Mouse (Mus musculus): Measurements from ENCODE around the gene Sik2. TPM values are rescaled to one million over a fixed set of nuclear protein-coding genes. Genes with fewer than 3 reads are reported as not detected.

Gene Sik2
- polyA plus RNA-seq, 1 experiment: 17.3 TPM

- H3K27ac ChIP-seq (ENCODE audit: control insufficient read depth, insufficient read depth, low read depth, low read length, poor library complexity): no peak overlapping the region
- peaks cover 1% of the 10 kb centered on the region for H3K4me1 ChIP-seq (ENCODE audit: control insufficient read depth, insufficient read depth, low read length)
- 17% methylated on average over 8 of the region's 8 CpGs for WGBS
- no peak overlapping the region for H3K4me3 ChIP-seq (replicated peaks; ENCODE audit: control insufficient read depth, low read depth, low read length)
- no peak for TF ChIP-seq POLR2A (IDR thresholded peaks at IDR 0.05; ENCODE audit: borderline replicate concordance, control insufficient read depth, low read depth, low read length)
- TF ChIP-seq CTCF (IDR thresholded peaks at IDR 0.05; ENCODE audit: control insufficient read depth, insufficient read depth, low read length): no peak
These were observed 143.1 kb downstream of the Sik2 start for GRCm38 (mm10) chr9:50865803-50866202.

GRCm38 (mm10) chr9:50864877-50865276 is 144.0 kb downstream of the Sik2 start:
- TF ChIP-seq POLR2A (IDR thresholded peaks at IDR 0.05; ENCODE audit: borderline replicate concordance, control insufficient read depth, low read depth, low read length): no peak
- no peak for TF ChIP-seq CTCF (IDR thresholded peaks at IDR 0.05; ENCODE audit: control insufficient read depth, insufficient read depth, low read length)
- Histone ChIP-seq H3K4me1 (ENCODE audit: control insufficient read depth, insufficient read depth, low read length) (peaks cover 1% of the 10 kb centered on the region), H3K4me3 (replicated peaks; ENCODE audit: control insufficient read depth, low read depth, low read length) (no peak overlapping the region), H3K27ac (ENCODE audit: control insufficient read depth, insufficient read depth, low read depth, low read length, poor library complexity) (no peak overlapping the region)
- 84% methylated on average over 5 of the region's 5 CpGs for WGBS

GRCm38 (mm10) chr9:50863824-50864223 is 145.0 kb downstream of the Sik2 start:
- Histone ChIP-seq H3K27ac (ENCODE audit: control insufficient read depth, insufficient read depth, low read depth, low read length, poor library complexity) (no peak overlapping the region), H3K4me3 (replicated peaks; ENCODE audit: control insufficient read depth, low read depth, low read length) (no peak overlapping the region), H3K4me1 (ENCODE audit: control insufficient read depth, insufficient read depth, low read length) (peaks cover 1% of the 10 kb centered on the region)
- 85% methylated on average over 4 of the region's 4 CpGs for WGBS
- no peak for TF ChIP-seq POLR2A (IDR thresholded peaks at IDR 0.05; ENCODE audit: borderline replicate concordance, control insufficient read depth, low read depth, low read length)
- no peak for TF ChIP-seq CTCF (IDR thresholded peaks at IDR 0.05; ENCODE audit: control insufficient read depth, insufficient read depth, low read length)

GRCm38 (mm10) chr9:50861119-50861839 is 147.6 kb downstream of the Sik2 start:
- peaks cover 1% of the 10 kb centered on the region for H3K4me1 ChIP-seq (ENCODE audit: control insufficient read depth, insufficient read depth, low read length)
- WGBS: 94% methylated on average over 18 of the region's 18 CpGs
- no peak for TF ChIP-seq POLR2A (IDR thresholded peaks at IDR 0.05; ENCODE audit: borderline replicate concordance, control insufficient read depth, low read depth, low read length)
- TF ChIP-seq CTCF (IDR thresholded peaks at IDR 0.05; ENCODE audit: control insufficient read depth, insufficient read depth, low read length): no peak
- no peak overlapping the region for H3K27ac ChIP-seq (ENCODE audit: control insufficient read depth, insufficient read depth, low read depth, low read length, poor library complexity)
- no peak overlapping the region for H3K4me3 ChIP-seq (replicated peaks; ENCODE audit: control insufficient read depth, low read depth, low read length)

GRCm38 (mm10) chr9:50858681-50859080 is 150.2 kb downstream of the Sik2 start:
- no peak for TF ChIP-seq POLR2A (IDR thresholded peaks at IDR 0.05; ENCODE audit: borderline replicate concordance, control insufficient read depth, low read depth, low read length)
- no peak for TF ChIP-seq CTCF (IDR thresholded peaks at IDR 0.05; ENCODE audit: control insufficient read depth, insufficient read depth, low read length)
- 93% methylated on average over 6 of the region's 6 CpGs for WGBS
- no peaks in the 10 kb centered on the region; the same call in 1 of the 2 replicates for H3K4me1 ChIP-seq (ENCODE audit: control insufficient read depth, insufficient read depth, low read length)
- H3K27ac ChIP-seq (ENCODE audit: control insufficient read depth, insufficient read depth, low read depth, low read length, poor library complexity): no peak overlapping the region
- H3K4me3 ChIP-seq (replicated peaks; ENCODE audit: control insufficient read depth, low read depth, low read length): no peak overlapping the region

GRCm38 (mm10) chr9:50857082-50857641 is 151.7 kb downstream of the Sik2 start:
- Histone ChIP-seq H3K4me1 (ENCODE audit: control insufficient read depth, insufficient read depth, low read length) (peaks cover 3% of the 10 kb centered on the region), H3K27ac (ENCODE audit: control insufficient read depth, insufficient read depth, low read depth, low read length, poor library complexity) (peak overlapping the region; percentile 29), H3K4me3 (replicated peaks; ENCODE audit: control insufficient read depth, low read depth, low read length) (peak overlapping the region; percentile 83)
- under 1% methylated on average over 46 of the region's 46 CpGs for WGBS
- TF ChIP-seq CTCF (IDR thresholded peaks at IDR 0.05; ENCODE audit: control insufficient read depth, insufficient read depth, low read length) (no peak), POLR2A (IDR thresholded peaks at IDR 0.05; ENCODE audit: borderline replicate concordance, control insufficient read depth, low read depth, low read length) (no peak)

GRCm38 (mm10) chr9:50856341-50857081 is 152.4 kb downstream of the Sik2 start:
- peak overlapping the region; percentile 83 for H3K4me3 ChIP-seq (replicated peaks; ENCODE audit: control insufficient read depth, low read depth, low read length)
- TF ChIP-seq CTCF (IDR thresholded peaks at IDR 0.05; ENCODE audit: control insufficient read depth, insufficient read depth, low read length) (no peak), POLR2A (IDR thresholded peaks at IDR 0.05; ENCODE audit: borderline replicate concordance, control insufficient read depth, low read depth, low read length) (peak; percentile 94)
- H3K4me1 ChIP-seq (ENCODE audit: control insufficient read depth, insufficient read depth, low read length): peaks cover 3% of the 10 kb centered on the region
- under 1% methylated on average over 44 of the region's 45 CpGs for WGBS
- H3K27ac ChIP-seq (ENCODE audit: control insufficient read depth, insufficient read depth, low read depth, low read length, poor library complexity): peak overlapping the region; percentile 43

GRCm38 (mm10) chr9:50855780-50856179 is 153.1 kb downstream of the Sik2 start:
- peaks cover 6% of the 10 kb centered on the region for H3K4me1 ChIP-seq (ENCODE audit: control insufficient read depth, insufficient read depth, low read length)

More at GRCm38 (mm10) chr9:50855780-50856179, 153.1 kb downstream of the Sik2 start:
- Histone ChIP-seq H3K27ac (ENCODE audit: control insufficient read depth, insufficient read depth, low read depth, low read length, poor library complexity) (peak overlapping the region; percentile 43; the same call in 1 of the 2 replicates), H3K4me3 (replicated peaks; ENCODE audit: control insufficient read depth, low read depth, low read length) (no peak overlapping the region)
- no peak for TF ChIP-seq POLR2A (IDR thresholded peaks at IDR 0.05; ENCODE audit: borderline replicate concordance, control insufficient read depth, low read depth, low read length)
- no peak for TF ChIP-seq CTCF (IDR thresholded peaks at IDR 0.05; ENCODE audit: control insufficient read depth, insufficient read depth, low read length)
- 62% methylated on average over 5 of the region's 5 CpGs for WGBS
